Mouse (Mus musculus): ENCODE measurements at regions not wholly inside any gene's neighbourhood (a gene's known extent, or its start where the extent isn't known, plus 50 kb on each side); places are given as distances from the start of the nearest gene placed in this dataset.
"Not testable (repeated sequence)": the region's sequence is repeated elsewhere in the genome, so short reads cannot be mapped to it uniquely, and the experiment has no call there.

DNA sequence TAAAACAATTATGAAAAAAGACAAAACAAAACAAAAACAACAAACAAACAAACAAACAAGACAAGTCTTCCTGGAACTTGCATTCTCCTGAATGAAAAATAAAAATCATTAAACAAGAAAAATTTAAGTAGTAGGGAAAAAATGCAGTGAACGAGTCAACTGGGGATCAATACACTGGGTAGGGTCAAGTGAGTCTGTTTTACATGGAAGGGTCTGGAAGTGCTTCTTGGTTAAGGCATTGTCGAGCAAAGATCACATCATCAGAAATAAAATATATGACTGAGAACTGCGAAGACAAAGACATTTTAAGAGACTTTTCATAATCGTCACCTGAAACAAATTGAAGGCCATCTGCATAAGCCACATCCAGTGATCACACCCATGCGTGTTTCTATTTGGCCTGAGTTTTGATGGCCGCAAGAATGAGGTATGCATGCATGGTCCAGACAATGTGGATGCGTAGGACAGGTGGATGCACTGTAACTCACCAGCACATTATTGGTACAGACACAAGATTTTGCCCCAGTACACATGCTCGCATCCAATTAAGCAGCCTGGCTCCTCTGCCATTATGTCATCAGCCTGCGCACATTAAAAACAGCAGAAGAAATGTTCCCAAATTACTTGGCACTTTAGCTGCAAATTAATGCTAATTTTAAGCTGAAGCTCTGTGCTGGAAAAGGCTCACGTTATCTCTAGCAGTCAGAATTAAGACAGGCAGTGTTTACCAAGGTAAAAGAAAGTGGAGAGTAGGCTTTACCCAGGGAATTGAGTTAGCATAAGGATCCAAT is 475.3 kb downstream of the Lmo7 start:
- no peak for DNase-seq (ENCODE audit: low spot score in 2 of 2)

GRCm38 (mm10) chr14:102199430-102199829 is 469.7 kb downstream of the Lmo7 start:
- DNase-seq (ENCODE audit: low spot score in 2 of 2): no peak

- no peak for DNase-seq (ENCODE audit: low spot score in 2 of 2)
These were observed 461.0 kb downstream of the Lmo7 start for GRCm38 (mm10) chr14:102190786-102191185.

DNA sequence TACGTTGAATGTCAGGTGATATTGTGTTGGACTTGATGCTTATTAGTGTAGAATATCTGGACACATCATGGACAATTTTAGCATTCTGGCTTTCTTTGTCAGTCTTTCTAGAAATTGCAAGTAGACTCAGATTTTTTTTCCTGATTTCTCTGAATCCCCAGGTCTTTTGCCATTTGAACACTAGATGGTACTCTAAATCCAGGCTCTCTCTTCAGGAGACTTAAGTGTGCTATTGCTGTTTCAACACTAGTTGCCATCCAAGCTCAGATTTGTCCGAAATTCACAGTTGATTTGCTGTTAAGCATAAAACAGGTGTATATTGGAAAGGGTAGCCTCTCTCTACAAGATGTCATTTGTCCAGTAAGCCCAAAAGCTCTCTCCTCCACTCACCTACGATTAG is 451.5 kb downstream of the Lmo7 start:
- no peak for DNase-seq (ENCODE audit: low spot score in 2 of 2)

- DNase-seq (ENCODE audit: low spot score in 2 of 2): no peak
These were observed 442.0 kb downstream of the Lmo7 start for GRCm38 (mm10) chr14:102171775-102172174.

GRCm38 (mm10) chr14:102161291-102162284 is 431.8 kb downstream of the Lmo7 start:
- no peak for DNase-seq (ENCODE audit: low spot score in 2 of 2)

DNA sequence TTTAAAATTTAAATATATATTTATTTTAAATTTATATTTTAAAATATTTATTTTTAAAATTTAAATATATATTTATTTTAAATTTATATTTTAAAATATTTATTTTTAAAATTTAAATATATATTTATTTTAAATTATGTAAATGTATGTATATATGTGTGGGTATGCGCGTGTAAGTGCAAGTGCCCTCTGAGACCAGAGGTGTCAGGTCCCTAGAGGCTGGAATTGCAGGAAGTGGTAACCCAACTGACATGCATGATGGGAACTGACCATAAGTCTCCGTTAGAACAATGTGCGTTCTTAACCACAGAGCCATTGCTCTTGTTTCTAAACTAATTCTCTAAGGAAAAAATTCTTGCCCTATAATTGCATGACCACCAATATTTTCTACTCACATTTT is 420.7 kb downstream of the Lmo7 start:
- DNase-seq (ENCODE audit: low spot score in 2 of 2): not testable (repeated sequence)

- no peak for DNase-seq (ENCODE audit: low spot score in 2 of 2)
These were observed 413.0 kb downstream of the Lmo7 start for GRCm38 (mm10) chr14:102142720-102143119.

DNA sequence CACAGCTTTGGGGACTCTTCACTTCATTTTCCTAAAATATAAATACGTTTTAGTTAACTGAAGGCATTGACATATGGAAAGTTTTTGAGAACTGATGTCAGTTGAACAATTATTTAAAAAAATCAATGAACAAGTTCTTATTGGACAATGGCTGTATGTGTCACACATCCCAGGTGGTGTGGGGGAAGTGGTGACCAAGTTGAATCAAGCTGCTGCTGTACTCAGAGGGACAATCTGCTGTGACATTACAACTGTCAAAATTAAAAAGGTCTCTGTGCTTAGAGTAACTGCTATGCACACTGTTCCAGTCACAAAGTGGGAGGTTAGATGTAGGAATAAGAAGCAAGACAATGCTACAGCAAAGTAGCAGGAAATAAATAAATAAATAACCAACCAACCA is 409.2 kb downstream of the Lmo7 start:
- DNase-seq (ENCODE audit: low spot score in 2 of 2): no peak

- DNase-seq (ENCODE audit: low spot score in 2 of 2): no peak
These were observed 388.4 kb downstream of the Lmo7 start for GRCm38 (mm10) chr14:102118166-102118565.

- no peak for DNase-seq (ENCODE audit: low spot score in 2 of 2)
These were observed 376.4 kb downstream of the Lmo7 start for GRCm38 (mm10) chr14:102106165-102106564.

GRCm38 (mm10) chr14:102094105-102094504 is 364.3 kb downstream of the Lmo7 start:
- DNase-seq (ENCODE audit: low spot score in 2 of 2): no peak

GRCm38 (mm10) chr14:102092557-102092956 is 362.8 kb downstream of the Lmo7 start:
- DNase-seq (ENCODE audit: low spot score in 2 of 2): no peak

DNA sequence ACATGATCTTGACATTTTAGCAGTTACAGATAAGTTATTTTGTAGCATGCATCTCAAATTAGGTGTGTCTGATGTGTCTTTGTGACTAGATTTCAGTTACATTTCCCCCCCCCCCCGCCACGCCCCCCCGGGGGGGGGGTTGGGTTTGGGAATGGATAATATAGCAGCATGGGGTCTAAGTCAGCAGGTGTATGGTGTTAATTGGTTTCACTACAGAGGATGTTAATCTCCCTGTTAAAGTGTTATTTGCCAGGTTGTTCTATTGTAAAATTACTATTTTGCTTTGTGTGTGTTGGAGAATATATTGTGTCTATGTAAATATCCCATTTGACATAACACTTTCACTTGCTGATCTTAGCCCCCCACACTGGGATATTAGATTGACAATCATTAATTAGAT is 319.2 kb downstream of the Lmo7 start:
- no peak for DNase-seq (ENCODE audit: low spot score in 2 of 2)

GRCm38 (mm10) chr14:102048485-102048884 is 318.7 kb downstream of the Lmo7 start:
- DNase-seq (ENCODE audit: low spot score in 2 of 2): no peak

- DNase-seq (ENCODE audit: low spot score in 2 of 2): no peak
These were observed 308.4 kb downstream of the Lmo7 start for GRCm38 (mm10) chr14:102038145-102038544.

DNA sequence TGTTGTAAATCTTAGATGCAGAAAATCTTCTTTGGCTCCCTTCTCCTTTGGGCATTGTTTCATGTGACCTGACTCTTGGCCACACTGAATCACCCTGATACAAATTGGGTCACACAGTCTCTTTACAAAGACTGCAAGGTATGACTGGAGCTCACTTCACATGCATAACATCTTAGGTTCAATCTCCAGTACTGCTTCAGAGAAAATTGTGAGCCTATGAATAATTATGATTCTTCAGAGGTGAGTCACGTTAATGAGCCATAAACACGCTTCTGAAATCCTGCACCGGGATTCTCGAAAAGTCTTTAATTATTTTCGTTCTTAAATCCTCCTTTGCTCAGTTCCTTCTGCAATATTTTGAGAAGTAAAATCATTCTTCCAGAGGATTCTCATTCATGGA is 307.7 kb downstream of the Lmo7 start:
- DNase-seq (ENCODE audit: low spot score in 2 of 2): no peak

DNA sequence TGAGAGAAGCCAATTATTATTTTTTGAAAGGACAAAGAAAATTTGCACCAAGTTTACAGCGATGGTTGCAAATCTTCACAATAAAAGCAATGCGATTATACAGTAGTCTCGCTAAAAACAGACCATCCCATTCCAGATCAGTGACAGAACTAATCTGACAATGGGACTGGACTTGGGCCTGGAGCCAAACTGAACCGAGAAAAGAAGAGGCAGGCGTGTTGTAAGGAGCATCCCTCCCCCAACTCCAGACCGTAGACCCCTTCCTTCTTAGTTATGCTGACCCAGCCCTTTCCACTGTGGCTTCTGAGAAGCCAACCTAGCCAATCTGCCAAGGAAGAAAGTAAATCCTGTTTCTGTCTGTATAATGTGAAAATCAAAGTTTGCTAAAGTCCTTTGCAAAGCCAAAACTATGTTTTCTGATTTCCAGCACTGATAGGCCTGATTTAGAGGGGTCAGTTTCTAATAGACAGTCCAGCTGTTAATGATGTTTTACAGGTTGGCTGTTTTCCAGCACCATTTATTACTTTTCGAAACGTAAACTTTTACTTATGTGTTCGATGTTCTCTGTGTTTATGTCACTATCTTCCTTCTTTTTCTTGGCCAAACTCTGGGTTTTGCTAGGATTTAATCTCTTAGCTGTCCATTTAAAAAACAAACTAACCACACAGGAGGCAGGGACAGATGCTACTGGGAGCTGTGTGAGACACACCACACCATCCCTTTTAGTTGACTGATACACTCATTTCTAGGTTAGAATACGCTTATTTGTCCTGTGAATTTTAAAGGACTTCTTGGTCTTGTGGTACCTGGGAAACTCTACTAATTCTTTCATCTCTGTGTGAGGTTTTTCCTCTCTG is 301.5 kb downstream of the Lmo7 start:
- no peak for DNase-seq (ENCODE audit: low spot score in 2 of 2)

DNA sequence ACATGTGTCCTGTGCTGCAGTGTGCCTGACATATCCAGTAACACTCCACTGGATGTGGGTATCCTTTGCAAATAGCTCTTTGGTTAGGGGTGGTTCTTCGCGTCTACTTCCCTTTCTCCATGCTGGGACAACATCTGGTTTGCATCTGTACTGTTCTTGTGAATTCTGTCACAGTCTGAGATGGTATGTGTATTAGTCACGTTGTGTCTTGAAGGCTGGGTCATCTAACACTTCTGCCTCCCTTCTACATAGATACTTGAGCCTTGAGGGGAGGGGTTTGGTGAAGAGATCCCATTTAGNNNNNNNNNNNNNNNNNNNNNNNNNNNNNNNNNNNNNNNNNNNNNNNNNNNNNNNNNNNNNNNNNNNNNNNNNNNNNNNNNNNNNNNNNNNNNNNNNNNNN is 294.9 kb downstream of the Lmo7 start:
- no peak for DNase-seq (ENCODE audit: low spot score in 2 of 2)

- DNase-seq (ENCODE audit: low spot score in 2 of 2): no peak
These were observed 290.4 kb downstream of the Lmo7 start for GRCm38 (mm10) chr14:102020161-102020605.

- DNase-seq (ENCODE audit: low spot score in 2 of 2): no peak
These were observed 289.6 kb downstream of the Lmo7 start for GRCm38 (mm10) chr14:102019320-102019719.

DNA sequence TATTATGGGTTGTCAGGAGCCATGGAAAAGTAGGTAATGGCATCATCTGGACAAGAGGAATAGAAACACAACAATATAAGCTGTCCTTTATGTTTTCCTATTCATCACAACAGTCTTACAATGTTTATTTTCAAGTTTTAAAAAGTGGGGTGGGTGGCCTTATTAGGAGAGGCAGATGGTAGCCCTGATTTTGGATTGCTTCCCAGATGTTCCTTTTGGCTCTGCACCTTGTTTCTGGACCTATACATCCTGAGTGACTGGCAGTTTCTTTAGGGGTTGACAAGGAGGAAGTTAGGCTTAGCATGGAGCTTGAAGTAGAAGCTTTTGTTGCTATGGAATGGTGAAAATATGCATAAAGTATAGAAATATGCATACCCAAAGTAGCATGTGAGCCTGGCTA is 286.8 kb downstream of the Lmo7 start:
- DNase-seq (ENCODE audit: low spot score in 2 of 2): no peak
